Mouse (Mus musculus) liver, embryonic 11.5 days (tissue): Measurements from ENCODE around the gene Fbxo21. TPM values are rescaled to one million over a fixed set of nuclear protein-coding genes. Genes with fewer than 3 reads are reported as not detected.

Source experiments
- ATAC-seq: fragments of 200-750 bp; cut with Nextera tagmentation; replicated peaks from 2 replicates; pipeline ENCODE4 v1.8.0; 2017; ENCODE audit warnings: moderate number of reproducible peaks, mild to moderate bottlenecking, moderate TSS enrichment, moderate library complexity; ENCODE audit not compliant: low FRiP score
- DNase-seq: peaks from one replicate; pipeline ENCODE4 v3.0.0-alpha.2; 2017; ENCODE audit warnings: low spot score
- H3K27ac ChIP-seq: fragments of 300-500 bp; sonication (generic); 2 replicates; pipeline ENCODE4 v1.5.1; 2014; ENCODE audit warnings: mild to moderate bottlenecking, low read depth, low read length, control low read depth
- H3K27me3 ChIP-seq: fragments of 300-500 bp; sonication (generic); replicated peaks from 2 replicates; pipeline ENCODE4 v1.6.1; 2014; ENCODE audit warnings: low read length, mixed read lengths; ENCODE audit not compliant: control insufficient read depth, insufficient read depth
- H3K36me3 ChIP-seq: fragments of 300-500 bp; sonication (generic); 2 replicates; pipeline ENCODE4 v1.6.1; 2014; ENCODE audit warnings: mild to moderate bottlenecking, low read length, moderate library complexity, mixed read lengths; ENCODE audit not compliant: control insufficient read depth, insufficient read depth
- H3K4me1 ChIP-seq: fragments of 300-500 bp; sonication (generic); replicated peaks from 2 replicates; pipeline ENCODE4 v1.6.1; 2014; ENCODE audit warnings: low read length, mixed read lengths; ENCODE audit not compliant: control insufficient read depth, insufficient read depth
- H3K4me2 ChIP-seq: fragments of 300-500 bp; sonication (generic); 2 replicates; pipeline ENCODE4 v1.6.1; 2014; ENCODE audit warnings: mild to moderate bottlenecking, control low read depth, moderate library complexity
- H3K4me3 ChIP-seq: fragments of 300-500 bp; sonication (generic); 2 replicates; pipeline ENCODE4 v1.5.1; 2014; ENCODE audit warnings: low read depth, low read length, control low read depth
- H3K9ac ChIP-seq: fragments of 300-500 bp; sonication (generic); 2 replicates; pipeline ENCODE4 v1.6.1; 2014; ENCODE audit warnings: low read depth, low read length, control low read depth
- H3K9me3 ChIP-seq: fragments of 300-500 bp; sonication (generic); 2 replicates; pipeline ENCODE4 v1.6.1; 2016; ENCODE audit warnings: low read length, inconsistent platforms, mixed read lengths; ENCODE audit not compliant: control insufficient read depth
- WGBS: fragments of 180-500 bp; shearing (Covaris S2); extraction: QIAGEN DNeasy Blood & Tissue Kit; methylation state at CpG from one replicate; pipeline ENCODE4 v1.1.7; 2014; 5-methylcytosine and 5-hydroxymethylcytosine counted together
- polyA plus RNA-seq: library from polyadenylated mRNA; unstranded; fragments of >200 nt; fragmentation: Nextera tagmentation; extraction: Ambion mirVana; gene quantifications from 2 replicates; pipeline ENCODE4 v1.2.1, GENCODE M21; 2014

Gene Fbxo21
- polyA plus RNA-seq, 1 experiment from 2014 or later = 44.8 TPM

DNA sequence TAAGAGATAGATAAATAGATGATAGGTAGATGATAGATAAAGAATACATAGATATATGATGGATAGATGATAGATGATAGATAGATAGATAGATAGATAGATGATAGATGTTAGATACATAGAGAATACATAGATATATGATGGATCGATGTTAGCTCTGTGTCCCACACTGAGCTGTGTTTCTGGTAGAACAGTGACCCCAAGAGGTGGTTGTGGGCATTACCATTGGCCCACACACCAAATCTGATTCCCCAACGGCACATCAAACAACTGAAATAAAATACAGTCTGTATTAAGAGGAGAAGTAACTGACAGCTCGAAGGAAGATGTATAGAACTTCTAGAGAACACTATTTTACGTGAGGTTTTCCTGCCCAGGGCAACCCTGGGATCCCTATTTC, 29.9 kb upstream of the Fbxo21 start:
- no peak for DNase-seq
- Histone ChIP-seq H3K36me3 (no peaks in the 10 kb centered on the region), H3K4me3 (no peak overlapping the region), H3K9ac (no peak overlapping the region), H3K27me3 (no peaks in the 10 kb centered on the region), H3K9me3 (no peaks in the 10 kb centered on the region), H3K4me2 (no peak overlapping the region), H3K27ac (no peak overlapping the region), H3K4me1 (no peaks in the 10 kb centered on the region)
- WGBS = 28% methylated on average over 4 of the region's 4 CpGs
- ATAC-seq = no peak

GRCm38 (mm10) chr5:117949393-117949792, 27.1 kb upstream of the Fbxo21 start:
- Histone ChIP-seq H3K9me3 (no peaks in the 10 kb centered on the region), H3K36me3 (no peaks in the 10 kb centered on the region), H3K4me1 (no peaks in the 10 kb centered on the region), H3K4me2 (no peak overlapping the region), H3K27me3 (no peaks in the 10 kb centered on the region), H3K4me3 (no peak overlapping the region), H3K27ac (no peak overlapping the region), H3K9ac (no peak overlapping the region)
- WGBS = 77% methylated on average over 10 of the region's 10 CpGs
- ATAC-seq (no peak), DNase-seq (no peak)

DNA sequence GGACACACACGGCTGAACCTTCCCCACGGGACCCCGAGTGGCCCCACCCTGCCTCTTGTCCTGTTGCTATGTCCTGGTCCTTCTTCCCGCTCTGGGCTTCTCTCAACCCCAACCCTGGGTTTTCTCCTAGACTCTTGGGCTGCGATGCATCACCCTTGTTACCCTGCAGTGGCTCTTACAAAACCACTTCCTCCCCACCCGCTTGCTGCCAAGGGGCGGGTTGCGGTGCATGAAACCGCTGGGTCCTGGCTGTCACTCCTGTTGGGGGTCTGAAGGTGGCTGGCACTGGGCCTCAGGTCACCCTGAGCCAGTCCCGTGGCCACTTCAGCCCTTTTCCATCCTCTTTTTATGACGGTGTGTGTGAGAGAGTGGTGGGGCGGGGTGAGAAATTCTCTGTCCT, 22.6 kb upstream of the Fbxo21 start:
- H3K36me3 ChIP-seq = no peaks in the 10 kb centered on the region
- H3K9me3 ChIP-seq = no peaks in the 10 kb centered on the region
- no peak overlapping the region for H3K9ac ChIP-seq
- H3K4me1 ChIP-seq = no peaks in the 10 kb centered on the region
- no peak overlapping the region for H3K27ac ChIP-seq
- H3K27me3 ChIP-seq = no peaks in the 10 kb centered on the region
- DNase-seq = no peak
- H3K4me3 ChIP-seq = no peak overlapping the region
- no peak for ATAC-seq
- H3K4me2 ChIP-seq = no peak overlapping the region
- 73% methylated on average over 12 of the region's 12 CpGs for WGBS

DNA sequence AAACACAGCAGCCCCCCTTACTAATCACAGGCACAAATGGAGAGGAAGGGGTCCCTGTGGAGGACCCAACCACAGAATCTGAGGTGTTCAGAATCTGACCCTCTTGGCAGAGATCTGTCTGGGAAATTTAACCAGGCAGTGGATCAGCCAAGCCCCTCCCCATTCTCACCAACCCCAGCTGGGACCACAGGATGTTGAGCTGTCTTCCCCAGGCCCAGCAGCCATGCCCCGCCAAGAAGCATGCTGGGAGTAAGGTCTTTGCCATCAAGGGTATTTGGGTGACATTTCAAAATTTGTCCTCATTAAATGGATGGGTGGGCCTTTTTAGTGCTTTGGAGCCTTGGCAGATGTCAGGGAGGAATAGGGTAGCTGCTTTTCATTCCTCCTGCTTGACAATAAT, 22.1 kb upstream of the Fbxo21 start:
- WGBS = 73% methylated on average over 1 of the region's 1 CpGs

DNA sequence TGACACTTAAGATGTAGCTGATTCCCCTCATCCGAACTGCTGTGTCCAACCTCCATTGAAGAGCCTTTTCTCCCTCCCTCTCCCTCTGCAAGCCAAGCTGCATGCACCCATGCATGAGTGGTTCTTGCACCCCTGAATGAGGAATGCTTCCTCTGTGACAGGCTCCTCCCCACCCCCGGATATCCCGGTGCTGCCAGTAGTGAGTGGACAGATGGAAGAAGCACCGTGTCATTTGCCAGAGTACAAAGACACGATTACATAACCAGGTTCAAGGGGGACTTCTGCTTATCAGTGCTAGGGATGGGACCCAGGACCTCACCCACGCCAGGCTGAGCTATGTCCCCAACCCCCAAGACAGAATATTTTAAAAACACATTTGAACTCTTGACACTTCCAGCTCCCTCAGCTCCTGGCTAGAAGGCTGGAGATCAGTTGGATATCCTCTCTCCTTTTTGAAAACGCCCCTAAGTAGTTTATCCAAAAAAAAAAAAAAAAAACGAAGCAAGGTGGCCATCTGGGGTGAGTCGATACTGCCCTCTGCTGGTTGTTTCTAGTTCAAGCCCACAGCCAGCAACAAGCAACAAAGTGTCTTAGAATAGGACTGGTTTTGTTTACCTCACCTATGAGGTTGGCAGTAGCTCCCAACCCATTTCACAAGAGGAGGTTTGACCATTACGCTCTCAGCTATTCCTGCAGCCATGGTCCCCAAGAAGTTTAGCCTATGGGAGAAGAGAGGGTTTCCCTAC, 20.7 kb upstream of the Fbxo21 start:
- ATAC-seq (no peak), DNase-seq (no peak)
- Histone ChIP-seq H3K36me3 (no peaks in the 10 kb centered on the region), H3K27me3 (no peaks in the 10 kb centered on the region), H3K27ac (no peak overlapping the region), H3K4me2 (no peak overlapping the region), H3K9me3 (no peaks in the 10 kb centered on the region), H3K4me1 (no peaks in the 10 kb centered on the region), H3K4me3 (no peak overlapping the region), H3K9ac (no peak overlapping the region)
- WGBS = 25% methylated on average over 10 of the region's 10 CpGs

More for the DNA sequence above, 22.1 kb upstream of the Fbxo21 start:
- no peaks in the 10 kb centered on the region for H3K4me1 ChIP-seq
- H3K4me2 ChIP-seq = no peak overlapping the region
- ATAC-seq = no peak
- DNase-seq = no peak
- no peak overlapping the region for H3K4me3 ChIP-seq
- no peak overlapping the region for H3K27ac ChIP-seq
- no peak overlapping the region for H3K9ac ChIP-seq
- H3K9me3 ChIP-seq = no peaks in the 10 kb centered on the region
- no peaks in the 10 kb centered on the region for H3K36me3 ChIP-seq
- H3K27me3 ChIP-seq = no peaks in the 10 kb centered on the region

GRCm38 (mm10) chr5:117964750-117965149, 11.8 kb upstream of the Fbxo21 start:
- no peak overlapping the region for H3K9ac ChIP-seq
- no peak for ATAC-seq
- H3K4me2 ChIP-seq = no peak overlapping the region
- H3K27me3 ChIP-seq = no peaks in the 10 kb centered on the region
- no peak overlapping the region for H3K27ac ChIP-seq
- DNase-seq = no peak
- peaks cover 3% of the 10 kb centered on the region; the same call in 1 of the 2 replicates for H3K4me1 ChIP-seq
- 49% methylated on average over 9 of the region's 9 CpGs for WGBS
- no peak overlapping the region for H3K4me3 ChIP-seq
- no peaks in the 10 kb centered on the region for H3K36me3 ChIP-seq
- H3K9me3 ChIP-seq = no peaks in the 10 kb centered on the region

GRCm38 (mm10) chr5:117966956-117967355, 9.6 kb upstream of the Fbxo21 start:
- no peak for ATAC-seq
- Histone ChIP-seq H3K27ac (no peak overlapping the region), H3K27me3 (no peaks in the 10 kb centered on the region), H3K4me3 (no peak overlapping the region), H3K36me3 (no peaks in the 10 kb centered on the region), H3K4me2 (no peak overlapping the region), H3K9ac (no peak overlapping the region), H3K4me1 (peaks cover 3% of the 10 kb centered on the region; the same call in 1 of the 2 replicates), H3K9me3 (no peaks in the 10 kb centered on the region)
- DNase-seq = no peak
- 78% methylated on average over 9 of the region's 9 CpGs for WGBS

DNA sequence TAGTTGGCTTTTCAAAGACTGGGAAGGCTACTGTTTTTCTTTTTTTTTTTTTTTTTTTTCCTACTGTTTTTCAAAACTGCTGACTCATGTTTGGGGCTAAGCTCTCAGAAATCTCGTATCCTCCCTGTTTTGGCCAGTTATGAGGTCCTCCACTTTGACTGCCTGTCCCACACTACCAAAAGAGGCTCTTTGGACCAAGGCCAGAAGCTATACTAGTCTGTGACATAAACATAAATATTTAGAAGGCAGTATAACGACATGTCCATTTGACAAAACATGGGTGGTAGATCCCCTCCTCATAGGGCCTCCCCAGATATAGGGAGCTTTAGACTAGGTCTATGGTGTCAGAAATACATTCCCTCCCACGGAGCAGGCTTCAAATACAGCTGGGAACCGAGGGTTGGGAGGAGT, 8.9 kb upstream of the Fbxo21 start:
- H3K9me3 ChIP-seq = no peaks in the 10 kb centered on the region
- no peak overlapping the region; the same call in 1 of the 2 replicates for H3K27ac ChIP-seq
- peaks cover 3% of the 10 kb centered on the region; the same call in 1 of the 2 replicates for H3K4me1 ChIP-seq
- ATAC-seq = no peak
- no peak overlapping the region for H3K9ac ChIP-seq
- 50% methylated on average over 4 of the region's 4 CpGs for WGBS
- no peaks in the 10 kb centered on the region for H3K36me3 ChIP-seq
- DNase-seq = no peak
- H3K27me3 ChIP-seq = no peaks in the 10 kb centered on the region
- no peak overlapping the region for H3K4me2 ChIP-seq
- no peak overlapping the region for H3K4me3 ChIP-seq
